Mouse (Mus musculus) midbrain, embryonic 14.5 days (tissue): ENCODE measurements around the gene Brwd1. TPM values are rescaled to one million over a fixed set of nuclear protein-coding genes. Genes with fewer than 3 reads are reported as not detected.

Experiments used
- ATAC-seq: fragments of 200-750 bp; cut with Nextera tagmentation; 2 replicates; pipeline ENCODE4 v1.8.0; 2017; ENCODE audit warnings: moderate number of reproducible peaks, moderate library complexity; ENCODE audit not compliant: low FRiP score, low TSS enrichment
- DNase-seq: peaks from one replicate; pipeline ENCODE4 v3.0.0-alpha.2; 2015
- H3K27ac ChIP-seq: fragments of 300-500 bp; sonication (generic); replicated peaks from 2 replicates; pipeline ENCODE4 v1.5.1; 2014; ENCODE audit warnings: mild to moderate bottlenecking, low read depth, low read length, moderate library complexity
- H3K27me3 ChIP-seq: fragments of 300-500 bp; sonication (generic); 2 replicates; pipeline ENCODE4 v1.6.1; 2014; ENCODE audit warnings: low read length, control low read depth, mixed read lengths; ENCODE audit not compliant: control insufficient read depth, insufficient read depth
- H3K36me3 ChIP-seq: fragments of 300-500 bp; sonication (generic); 2 replicates; pipeline ENCODE4 v1.6.1; 2014; ENCODE audit warnings: low read length, control low read depth; ENCODE audit not compliant: control insufficient read depth, insufficient read depth
- H3K4me1 ChIP-seq: fragments of 300-500 bp; sonication (generic); 2 replicates; pipeline ENCODE4 v1.6.1; 2014; ENCODE audit warnings: mild to moderate bottlenecking, antibody characterized with exemption, low read length, control low read depth; ENCODE audit not compliant: control insufficient read depth, insufficient read depth
- H3K4me2 ChIP-seq: fragments of 300-500 bp; sonication (generic); 2 replicates; pipeline ENCODE4 v1.6.1; 2014; ENCODE audit warnings: mild to moderate bottlenecking, low read length, moderate library complexity
- H3K4me3 ChIP-seq: fragments of 300-500 bp; sonication (generic); replicated peaks from 2 replicates; pipeline ENCODE4 v1.5.1; 2014; ENCODE audit warnings: low read depth, low read length
- H3K9ac ChIP-seq: fragments of 300-500 bp; sonication (generic); replicated peaks from 2 replicates; pipeline ENCODE4 v1.6.1; 2014; ENCODE audit warnings: mild to moderate bottlenecking, low read length, moderate library complexity
- H3K9me3 ChIP-seq: fragments of 300-500 bp; sonication (generic); 2 replicates; pipeline ENCODE4 v1.6.1; 2016; ENCODE audit warnings: low read length, control low read depth, mixed read lengths; ENCODE audit not compliant: control insufficient read depth
- WGBS: fragments of 180-500 bp; shearing (Covaris S2); extraction: QIAGEN DNeasy Blood & Tissue Kit; methylation state at CpG from one replicate; pipeline ENCODE4 v1.1.7; 2014; 5-methylcytosine and 5-hydroxymethylcytosine counted together
- polyA plus RNA-seq: library from polyadenylated mRNA; unstranded; fragments of >200 nt; fragmentation: Nextera tagmentation; extraction: Ambion mirVana; gene quantifications from 2 replicates; pipeline ENCODE4 v1.2.1, GENCODE M21; 2014

Brwd1 gene
- polyA plus RNA-seq, 1 experiment from 2014 or later: 372 TPM

DNA sequence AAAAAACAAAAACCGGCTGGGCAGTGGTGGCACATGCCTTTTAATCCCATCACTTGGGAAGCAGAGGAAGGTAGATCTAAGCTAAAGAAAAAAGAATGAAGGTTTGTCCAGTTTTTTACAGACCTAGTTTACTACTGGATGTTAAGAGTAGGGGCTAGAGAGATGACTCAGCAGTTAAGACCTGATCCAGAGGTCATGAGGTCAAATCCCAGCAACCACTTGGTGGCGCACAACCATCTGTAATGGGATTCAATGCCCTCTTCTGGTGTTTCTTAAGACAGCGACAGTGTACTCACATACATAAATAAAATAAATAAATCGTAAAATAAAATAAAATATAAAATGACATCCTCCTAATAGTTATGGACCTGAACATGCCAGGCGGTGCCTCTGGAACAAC lies 38.2 kb downstream of the Brwd1 start:
- Histone ChIP-seq H3K36me3 (peaks cover 92% of the 10 kb centered on the region), H3K4me2 (no peak overlapping the region), H3K9me3 (no peaks in the 10 kb centered on the region), H3K27ac (no peak overlapping the region), H3K4me1 (no peaks in the 10 kb centered on the region), H3K9ac (no peak overlapping the region), H3K4me3 (no peak overlapping the region), H3K27me3 (no peaks in the 10 kb centered on the region)
- no peak for ATAC-seq
- peak; percentile 52 for DNase-seq
- WGBS: 72% methylated on average over 5 of the region's 5 CpGs

DNA sequence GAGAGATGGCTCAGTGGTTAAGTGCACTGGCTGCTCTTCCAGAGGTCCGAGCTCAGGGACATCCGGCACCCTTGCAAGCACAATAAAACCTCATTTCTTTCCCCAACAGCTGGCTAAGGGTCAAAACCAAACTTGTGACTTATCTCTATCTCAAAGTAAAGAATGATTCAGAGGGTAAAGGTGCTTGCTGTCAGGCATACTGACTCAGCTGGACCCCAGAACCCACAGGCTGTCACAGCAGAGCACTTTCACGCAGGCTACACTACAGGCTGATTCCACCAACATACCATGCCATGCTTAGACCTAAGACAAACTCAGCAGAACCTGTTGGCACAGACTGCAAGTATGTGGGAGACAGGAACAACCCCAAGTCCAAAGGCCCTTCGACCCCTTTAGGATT lies 41.6 kb downstream of the Brwd1 start:
- 92% methylated on average over 4 of the region's 4 CpGs for WGBS
- Histone ChIP-seq H3K4me2 (no peak overlapping the region), H3K4me1 (no peaks in the 10 kb centered on the region), H3K9me3 (no peaks in the 10 kb centered on the region), H3K36me3 (peaks cover 97% of the 10 kb centered on the region), H3K27ac (no peak overlapping the region), H3K4me3 (no peak overlapping the region), H3K27me3 (no peaks in the 10 kb centered on the region), H3K9ac (no peak overlapping the region)
- ATAC-seq (no peak), DNase-seq (no peak)

GRCm38 (mm10) chr16:96039538-96039937 lies 42.8 kb downstream of the Brwd1 start:
- DNase-seq (peak; percentile 46), ATAC-seq (no peak)
- H3K9ac ChIP-seq: no peak overlapping the region
- H3K4me1 ChIP-seq: no peaks in the 10 kb centered on the region
- no peak overlapping the region for H3K4me2 ChIP-seq
- H3K9me3 ChIP-seq: no peaks in the 10 kb centered on the region
- H3K36me3 ChIP-seq: peaks cover 98% of the 10 kb centered on the region
- no peaks in the 10 kb centered on the region for H3K27me3 ChIP-seq
- 50% methylated on average over 6 of the region's 6 CpGs for WGBS
- no peak overlapping the region for H3K4me3 ChIP-seq
- no peak overlapping the region for H3K27ac ChIP-seq

- no peak overlapping the region for H3K9ac ChIP-seq
- H3K4me2 ChIP-seq: no peak overlapping the region
- H3K27ac ChIP-seq: no peak overlapping the region
- DNase-seq (no peak), ATAC-seq (no peak)
- peaks cover 99% of the 10 kb centered on the region for H3K36me3 ChIP-seq
- no peak overlapping the region for H3K4me3 ChIP-seq
- no peaks in the 10 kb centered on the region for H3K9me3 ChIP-seq
- 94% methylated on average over 6 of the region's 6 CpGs for WGBS
- H3K4me1 ChIP-seq: no peaks in the 10 kb centered on the region
- H3K27me3 ChIP-seq: no peaks in the 10 kb centered on the region
These were observed 47.9 kb downstream of the Brwd1 start for GRCm38 (mm10) chr16:96034473-96034872.

GRCm38 (mm10) chr16:96032368-96033043 lies 49.8 kb downstream of the Brwd1 start:
- DNase-seq (no peak), ATAC-seq (no peak)
- 95% methylated on average over 13 of the region's 13 CpGs for WGBS
- Histone ChIP-seq H3K4me2 (no peak overlapping the region), H3K4me3 (no peak overlapping the region), H3K27me3 (no peaks in the 10 kb centered on the region), H3K36me3 (peaks cover 99% of the 10 kb centered on the region), H3K9ac (no peak overlapping the region), H3K27ac (no peak overlapping the region), H3K4me1 (no peaks in the 10 kb centered on the region), H3K9me3 (no peaks in the 10 kb centered on the region)

DNA sequence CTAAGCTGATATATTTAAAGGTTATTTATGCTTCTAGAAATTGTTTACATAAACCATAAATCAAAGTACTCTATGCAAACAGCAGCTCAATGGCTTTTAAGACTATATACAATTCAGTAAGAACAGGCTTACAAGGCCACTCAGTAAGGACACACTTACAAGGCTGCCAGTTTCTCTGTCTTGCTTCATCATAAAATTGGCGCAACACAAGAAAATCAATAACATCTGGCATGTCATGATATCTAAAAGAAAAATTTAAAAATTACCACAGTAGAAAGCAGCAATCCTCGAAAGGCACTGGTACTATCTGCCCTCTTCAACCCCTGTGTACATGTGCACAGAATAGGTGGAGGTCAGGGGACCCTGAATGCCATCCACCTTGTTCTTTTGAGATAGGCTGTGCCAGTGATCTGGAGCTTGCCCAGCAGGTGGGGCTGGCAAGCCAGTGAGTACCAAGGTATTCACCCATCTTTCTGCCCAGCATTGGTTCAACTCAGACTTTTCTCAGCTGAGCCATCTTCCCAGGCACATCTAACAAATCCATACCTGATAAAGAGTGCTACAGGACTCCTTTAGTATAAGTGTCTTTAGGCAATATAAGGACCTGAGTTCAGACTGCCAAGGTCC lies 51.7 kb downstream of the Brwd1 start:
- Histone ChIP-seq H3K27ac (no peak overlapping the region), H3K4me3 (no peak overlapping the region), H3K36me3 (peaks cover 99% of the 10 kb centered on the region), H3K9ac (no peak overlapping the region), H3K27me3 (no peaks in the 10 kb centered on the region), H3K4me2 (no peak overlapping the region), H3K4me1 (no peaks in the 10 kb centered on the region), H3K9me3 (no peaks in the 10 kb centered on the region)
- WGBS: over 99% methylated on average over 2 of the region's 2 CpGs
- ATAC-seq (no peak), DNase-seq (peak; percentile 43)

- WGBS: 96% methylated on average over 5 of the region's 5 CpGs
- H3K36me3 ChIP-seq: peaks cover 93% of the 10 kb centered on the region
- no peak overlapping the region for H3K27ac ChIP-seq
- no peak overlapping the region for H3K9ac ChIP-seq
- H3K4me2 ChIP-seq: no peak overlapping the region
- DNase-seq (no peak), ATAC-seq (no peak)
- no peaks in the 10 kb centered on the region for H3K4me1 ChIP-seq
- no peaks in the 10 kb centered on the region for H3K9me3 ChIP-seq
- no peak overlapping the region for H3K4me3 ChIP-seq
- no peaks in the 10 kb centered on the region for H3K27me3 ChIP-seq
These were observed 56.1 kb downstream of the Brwd1 start for GRCm38 (mm10) chr16:96026256-96026655.

DNA sequence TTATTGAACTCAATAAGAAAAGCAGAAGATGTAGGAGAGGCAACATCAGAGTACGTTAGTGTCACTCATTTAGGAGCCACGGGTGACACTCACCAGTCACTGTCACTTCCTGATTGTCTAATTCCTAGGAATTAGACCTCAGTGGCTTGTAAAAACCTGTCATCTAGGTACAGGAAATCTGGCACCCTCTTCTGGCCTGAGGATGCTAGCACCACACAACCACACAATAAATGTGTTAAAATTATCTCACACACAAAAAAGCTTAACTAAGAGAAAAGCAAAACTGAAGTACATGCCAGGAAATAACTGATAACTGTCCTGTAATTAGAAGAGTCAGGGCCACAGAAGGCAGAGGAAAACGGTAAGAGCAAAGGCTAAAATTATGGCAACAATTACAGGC lies 57.1 kb downstream of the Brwd1 start:
- H3K27me3 ChIP-seq: no peaks in the 10 kb centered on the region
- peaks cover 93% of the 10 kb centered on the region for H3K36me3 ChIP-seq
- H3K4me2 ChIP-seq: no peak overlapping the region
- DNase-seq (peak; percentile 8), ATAC-seq (no peak)
- no peak overlapping the region for H3K9ac ChIP-seq
- no peaks in the 10 kb centered on the region for H3K9me3 ChIP-seq
- H3K4me1 ChIP-seq: no peaks in the 10 kb centered on the region
- H3K4me3 ChIP-seq: no peak overlapping the region
- WGBS: 89% methylated on average over 3 of the region's 3 CpGs
- no peak overlapping the region for H3K27ac ChIP-seq

DNA sequence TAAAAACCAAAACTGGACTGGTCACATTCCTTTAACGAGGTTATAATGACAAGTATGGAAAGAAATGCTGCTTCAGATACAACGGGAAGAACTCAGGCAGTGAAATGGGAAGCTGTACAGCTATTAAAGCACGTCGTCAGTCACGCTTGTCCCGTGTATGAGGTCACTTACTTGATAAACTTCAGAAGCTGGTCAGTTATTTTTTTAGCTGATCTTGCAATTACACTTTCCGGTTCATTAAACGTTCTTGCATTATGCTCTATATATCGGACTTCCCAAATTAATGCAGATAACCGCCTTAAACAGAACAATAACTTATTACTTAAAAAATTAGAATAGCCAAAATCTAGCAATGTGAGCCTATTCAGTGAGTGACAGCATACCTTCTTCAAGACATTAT lies 61.3 kb downstream of the Brwd1 start:
- DNase-seq: no peak
- Histone ChIP-seq H3K4me3 (no peak overlapping the region), H3K27ac (no peak overlapping the region), H3K9ac (no peak overlapping the region), H3K36me3 (peaks cover 92% of the 10 kb centered on the region), H3K4me1 (no peaks in the 10 kb centered on the region), H3K4me2 (no peak overlapping the region), H3K27me3 (no peaks in the 10 kb centered on the region), H3K9me3 (no peaks in the 10 kb centered on the region)
- no peak for ATAC-seq
- 95% methylated on average over 10 of the region's 10 CpGs for WGBS
